Mouse (Mus musculus) bone marrow, adult 2 months (tissue): ENCODE results near the gene Rtn4rl2. TPM values are rescaled to one million over a fixed set of nuclear protein-coding genes. Genes with fewer than 3 reads are reported as not detected.
"Not testable (repeated sequence)": the region's sequence is repeated elsewhere in the genome, so short reads cannot be mapped to it uniquely, and the experiment has no call there.

Source experiments
- H3K27ac ChIP-seq: fragments of 200-500 bp; 2 replicates; pipeline ENCODE4 v1.5.1; 2012; ENCODE audit warnings: low read depth, mild to moderate bottlenecking, control low read depth, inconsistent platforms, low read length; ENCODE audit not compliant: control insufficient read depth, poor library complexity, insufficient read depth
- H3K4me1 ChIP-seq: fragments of 200-500 bp; 2 replicates; pipeline ENCODE4 v1.6.1; 2011; ENCODE audit warnings: low read length; ENCODE audit not compliant: control insufficient read depth, insufficient read depth
- H3K4me3 ChIP-seq: fragments of 200-500 bp; replicated peaks from 2 replicates; pipeline ENCODE3; 2011; ENCODE audit warnings: mild to moderate bottlenecking, low read depth, low read length, control low read depth; ENCODE audit not compliant: control insufficient read depth
- CTCF ChIP-seq: fragments of 200-500 bp; IDR thresholded peaks from 2 replicates; pipeline ENCODE4 v1.5.1; 2011; ENCODE audit warnings: low read length, control low read depth; ENCODE audit not compliant: control insufficient read depth, insufficient read depth
- POLR2A ChIP-seq: fragments of 200-500 bp; IDR thresholded peaks from 2 replicates; pipeline ENCODE4 v1.6.1; 2011; ENCODE audit warnings: low read depth, mild to moderate bottlenecking, control low read depth, low read length, borderline replicate concordance; ENCODE audit not compliant: control insufficient read depth
- WGBS: fragments of 180-500 bp; shearing (Covaris S2); methylation state at CpG from one replicate; pipeline ENCODE4 v1.1.7; 2018; 5-methylcytosine and 5-hydroxymethylcytosine counted together
- polyA plus RNA-seq: library from polyadenylated mRNA; stranded (reverse); fragments of >200 nt; gene quantifications from 2 replicates; pipeline ENCODE4 v1.2.4, GENCODE M21; 2011; ENCODE audit warnings: low replicate concordance; ENCODE audit not compliant: missing spikeins, insufficient read depth, insufficient read length

Rtn4rl2 gene
- polyA plus RNA-seq, 1 experiment = not detected

DNA sequence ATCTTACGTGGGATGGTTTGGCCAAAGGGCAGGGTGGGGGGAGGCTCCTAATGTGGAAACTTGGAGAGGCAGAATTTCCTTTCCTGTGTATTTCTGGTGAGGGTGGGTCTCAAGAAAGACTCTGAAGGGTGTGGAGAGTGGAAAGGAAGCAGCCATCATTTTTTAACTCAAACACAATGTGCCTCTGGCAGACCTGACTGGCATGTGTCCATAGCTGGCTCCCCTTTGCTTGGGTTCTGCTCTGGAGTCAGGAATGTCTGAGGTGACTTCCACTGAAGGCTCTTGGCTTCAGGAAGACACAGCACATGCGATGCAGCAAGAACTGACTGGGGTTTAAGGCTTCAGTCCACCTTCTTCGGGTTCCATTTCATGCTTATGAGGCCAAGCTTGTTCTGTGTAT, 28.8 kb upstream of the Rtn4rl2 start:
- TF ChIP-seq CTCF (no peak), POLR2A (no peak)
- WGBS = 77% methylated on average over 3 of the region's 3 CpGs
- Histone ChIP-seq H3K27ac (no peak overlapping the region), H3K4me3 (no peak overlapping the region), H3K4me1 (no peaks in the 10 kb centered on the region; the same call in 1 of the 2 replicates)

DNA sequence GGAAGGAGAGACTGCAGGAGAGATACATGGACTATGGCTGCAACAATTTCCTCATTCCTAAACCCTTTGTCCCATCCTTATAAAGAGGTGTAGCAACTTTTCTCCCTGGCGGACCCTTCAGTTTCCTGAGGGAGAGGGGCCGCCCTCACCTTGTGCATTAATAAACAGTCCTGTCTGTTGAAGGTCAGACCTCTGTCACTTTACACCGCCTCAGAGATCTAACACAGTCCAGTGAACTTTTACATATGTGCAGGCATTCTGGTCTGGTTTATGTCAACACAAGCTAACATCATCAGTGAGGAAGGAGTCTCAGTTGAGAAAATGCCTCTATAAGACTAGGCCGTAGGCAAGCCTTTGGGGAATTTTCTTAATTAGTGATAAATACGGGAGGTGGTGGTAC, 27.4 kb upstream of the Rtn4rl2 start:
- Histone ChIP-seq H3K27ac (no peak overlapping the region), H3K4me1 (no peaks in the 10 kb centered on the region; the same call in 1 of the 2 replicates), H3K4me3 (no peak overlapping the region)
- WGBS = 83% methylated on average over 5 of the region's 5 CpGs
- no peak for TF ChIP-seq POLR2A
- no peak for TF ChIP-seq CTCF

DNA sequence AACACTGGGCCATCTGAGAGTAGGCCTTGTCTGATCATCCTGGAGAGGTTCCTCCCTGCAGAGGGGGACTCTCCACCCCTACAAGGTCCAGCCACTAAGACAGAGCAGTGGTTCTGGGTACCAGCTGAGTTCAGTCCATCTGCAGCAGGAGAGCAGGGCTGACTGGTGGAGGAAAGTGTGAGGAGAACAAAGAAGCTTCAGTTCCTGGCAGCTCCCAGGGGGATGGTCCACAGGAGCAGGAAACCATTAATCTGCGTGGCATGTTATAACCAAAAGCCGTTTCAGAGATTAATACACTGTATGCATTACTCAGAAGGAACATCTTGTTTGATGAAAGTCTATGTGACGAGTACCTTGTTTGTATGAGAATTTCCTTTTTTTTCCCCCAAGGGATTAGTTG, 26.2 kb upstream of the Rtn4rl2 start:
- 60% methylated on average over 3 of the region's 3 CpGs for WGBS
- Histone ChIP-seq H3K4me1 (no peaks in the 10 kb centered on the region; the same call in 1 of the 2 replicates), H3K27ac (no peak overlapping the region), H3K4me3 (no peak overlapping the region)
- no peak for TF ChIP-seq CTCF
- no peak for TF ChIP-seq POLR2A

DNA sequence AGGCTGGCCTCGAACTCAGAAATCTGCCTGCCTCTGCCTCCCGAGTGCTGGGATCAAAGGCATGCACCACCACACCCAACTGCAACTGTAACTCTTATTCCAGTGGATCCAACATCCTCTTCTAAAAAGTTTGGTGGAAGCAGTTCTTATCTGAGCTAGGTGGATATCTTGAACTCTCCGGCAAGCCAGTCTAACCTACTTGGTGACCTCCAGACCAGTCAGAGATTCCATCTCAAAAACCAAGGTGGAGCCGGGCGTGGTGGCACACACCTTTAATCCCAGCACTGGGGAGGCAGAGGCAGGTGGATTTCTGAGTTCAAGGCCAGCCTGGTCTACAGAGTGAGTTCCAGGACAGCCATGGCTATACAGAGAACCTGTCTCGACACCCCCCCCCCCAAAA, 10.2 kb upstream of the Rtn4rl2 start:
- H3K4me1 ChIP-seq, H3K4me3 ChIP-seq, H3K27ac ChIP-seq: not testable (repeated sequence)
- WGBS = 88% methylated on average over 6 of the region's 6 CpGs

DNA sequence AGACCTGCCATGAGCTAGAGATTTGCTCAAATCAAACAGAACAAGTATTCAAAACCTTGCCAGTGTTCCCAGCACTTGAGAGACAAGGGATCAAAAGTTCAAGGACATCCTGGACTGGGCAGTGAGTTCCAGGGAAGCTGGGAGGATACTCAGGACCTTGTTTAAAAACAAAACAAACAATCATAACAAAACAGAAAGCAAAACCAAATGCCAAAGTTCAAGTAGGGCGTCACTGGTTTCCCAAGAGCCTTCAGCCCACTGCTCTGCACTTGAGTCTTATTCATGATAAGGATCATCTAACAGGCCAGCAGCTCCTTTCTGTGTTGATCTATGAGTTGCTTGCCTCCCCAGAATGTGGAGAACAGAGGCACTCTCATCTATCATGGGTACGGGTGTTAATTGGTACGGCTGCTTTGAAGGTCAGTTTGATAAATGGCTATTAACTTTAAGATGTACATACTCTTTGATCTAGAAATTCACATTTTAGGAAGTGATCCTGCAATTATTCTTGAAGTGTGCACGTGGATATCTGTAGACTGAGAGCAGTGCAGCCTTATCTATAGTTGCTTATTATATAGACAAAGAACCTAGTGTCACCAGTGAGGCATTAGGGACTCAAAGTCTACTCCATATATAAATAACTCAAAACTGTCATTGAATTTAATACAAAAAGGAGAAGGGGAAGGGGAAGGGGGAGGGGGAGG, 9.1 kb upstream of the Rtn4rl2 start:
- 54% methylated on average over 4 of the region's 4 CpGs for WGBS
- no peak overlapping the region for H3K27ac ChIP-seq
- no peak overlapping the region for H3K4me3 ChIP-seq
- no peaks in the 10 kb centered on the region for H3K4me1 ChIP-seq
- TF ChIP-seq POLR2A (no peak), CTCF (no peak)

DNA sequence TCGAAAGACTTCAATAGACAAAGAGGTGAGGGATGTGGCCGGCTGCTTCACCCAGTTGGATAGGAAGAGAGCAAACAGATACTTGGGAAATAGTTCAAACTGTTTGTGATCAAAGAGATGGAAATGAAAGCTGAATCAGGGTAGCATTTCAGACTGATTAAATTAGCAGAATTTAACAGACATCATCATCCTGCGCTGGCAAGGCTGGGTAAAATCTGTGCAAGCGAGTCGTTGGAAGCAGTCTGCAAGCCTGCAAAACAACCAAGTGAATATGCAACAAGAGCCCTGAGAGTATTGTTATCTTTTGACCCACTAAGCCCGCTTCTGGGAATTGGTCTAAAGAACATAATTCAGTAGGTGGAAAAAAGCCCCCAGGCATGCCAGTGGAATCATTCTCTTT, 6.8 kb upstream of the Rtn4rl2 start:
- no peak for TF ChIP-seq CTCF
- TF ChIP-seq POLR2A = no peak
- WGBS = 59% methylated on average over 6 of the region's 6 CpGs
- no peak overlapping the region for H3K4me3 ChIP-seq
- no peak overlapping the region for H3K27ac ChIP-seq
- no peaks in the 10 kb centered on the region for H3K4me1 ChIP-seq

DNA sequence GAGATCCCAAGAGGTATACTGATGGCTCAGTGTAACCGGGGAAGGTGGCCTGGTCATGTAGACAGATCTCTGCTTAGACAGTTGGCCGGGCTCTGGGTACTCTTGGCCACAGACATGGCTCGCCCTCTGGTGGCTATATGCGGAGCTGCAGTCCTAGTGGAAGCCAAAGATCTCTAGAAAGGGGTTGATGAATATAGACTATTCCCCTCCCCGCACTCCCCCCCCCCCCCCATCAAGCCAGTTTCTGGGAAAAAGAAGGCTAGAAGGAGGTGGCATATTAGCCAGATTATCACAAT, 3.5 kb upstream of the Rtn4rl2 start:
- H3K4me1 ChIP-seq = no peaks in the 10 kb centered on the region; the same call in 1 of the 2 replicates
- no peak overlapping the region for H3K27ac ChIP-seq
- H3K4me3 ChIP-seq = no peak overlapping the region
- 0% methylated on average over 5 of the region's 5 CpGs for WGBS
- peak; percentile 89 for TF ChIP-seq CTCF
- TF ChIP-seq POLR2A = no peak

DNA sequence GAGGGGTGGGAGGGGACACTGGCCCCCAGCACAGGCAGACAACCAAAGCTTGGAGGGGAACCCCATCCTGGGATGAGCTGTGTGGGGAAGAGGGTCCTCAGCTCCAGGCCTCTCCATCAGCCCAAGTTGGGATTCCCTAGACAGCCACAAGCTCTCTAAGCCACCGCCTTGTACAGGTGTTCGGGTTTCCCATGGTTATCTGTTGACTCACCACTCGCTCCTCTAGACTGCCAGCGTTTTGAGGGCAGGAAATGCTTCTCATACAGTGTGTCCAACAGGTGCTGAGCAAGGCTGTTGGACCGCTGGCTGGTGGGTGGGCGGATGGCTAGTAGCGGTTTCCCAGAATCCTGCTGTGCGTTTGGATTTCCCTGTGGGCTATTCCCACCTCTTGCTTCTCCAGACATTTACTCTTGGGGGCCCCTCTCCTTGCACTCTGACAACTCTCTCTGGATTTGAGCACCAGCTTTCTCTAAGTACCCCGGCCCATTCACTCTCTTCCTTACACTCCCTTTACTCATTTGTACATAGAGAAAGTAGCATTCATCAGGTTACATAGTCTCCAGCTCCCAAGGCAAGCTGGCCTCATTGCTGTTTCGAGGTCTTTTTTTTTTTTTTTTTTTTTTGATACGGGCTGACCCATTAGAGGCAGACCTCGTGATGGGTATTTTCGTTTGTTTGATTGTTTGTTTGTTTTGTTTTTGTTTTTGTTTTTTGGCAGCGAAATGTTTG, 3.0 kb upstream of the Rtn4rl2 start:
- TF ChIP-seq POLR2A (no peak), CTCF (no peak)
- 13% methylated on average over 14 of the region's 14 CpGs for WGBS
- no peaks in the 10 kb centered on the region; the same call in 1 of the 2 replicates for H3K4me1 ChIP-seq
- H3K4me3 ChIP-seq = no peak overlapping the region
- H3K27ac ChIP-seq = no peak overlapping the region

DNA sequence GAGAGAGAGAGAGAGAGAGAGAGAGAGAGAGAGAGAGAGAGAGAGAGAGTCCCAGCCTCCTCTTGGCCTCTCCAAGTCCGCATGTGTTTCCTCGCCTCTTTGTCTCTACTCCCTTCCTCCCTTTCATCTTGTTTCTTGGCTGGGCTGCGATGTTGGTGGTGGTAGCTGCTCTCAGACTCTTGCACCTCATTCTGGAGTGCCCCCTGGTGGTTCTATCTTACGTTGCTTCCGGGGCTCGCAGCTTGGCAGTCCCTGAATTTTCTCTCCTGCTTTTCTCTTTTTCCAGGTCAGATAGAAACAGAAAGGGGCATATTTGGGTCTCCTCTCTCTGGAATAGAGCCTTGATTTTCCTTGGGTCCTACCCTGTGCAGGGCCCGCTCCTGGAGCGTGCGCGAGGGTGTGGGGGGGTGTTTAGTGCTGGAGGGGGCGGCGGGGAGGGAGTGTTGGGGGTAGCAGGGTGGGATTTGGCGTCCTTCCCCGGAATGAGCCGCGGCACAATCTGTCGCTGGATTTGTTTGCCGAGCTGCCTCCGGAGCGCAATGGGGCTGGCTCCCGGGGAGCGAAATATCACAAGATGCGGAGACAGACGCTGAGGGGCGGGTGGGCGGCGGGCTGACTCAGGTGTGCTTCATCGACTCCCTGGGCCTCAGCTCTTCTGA, 2.3 kb upstream of the Rtn4rl2 start:
- Histone ChIP-seq H3K4me3 (no peak overlapping the region), H3K4me1 (no peaks in the 10 kb centered on the region; the same call in 1 of the 2 replicates), H3K27ac (no peak overlapping the region)
- 8% methylated on average over 28 of the region's 28 CpGs for WGBS
- TF ChIP-seq CTCF (peak; percentile 68), POLR2A (no peak)
